Mouse (Mus musculus) small intestine, adult 2 months (tissue): ENCODE measurements around the gene Fam192a.

Source experiments
- CTCF ChIP-seq: fragments of 200-500 bp; IDR thresholded peaks from 2 replicates; pipeline ENCODE4 v1.5.1; 2012; ENCODE audit warnings: low read depth, mild to moderate bottlenecking, control low read depth, inconsistent platforms, low read length, moderate library complexity, mixed read lengths; ENCODE audit not compliant: insufficient replicate concordance, insufficient read length; ENCODE audit errors: extremely low read depth
- POLR2A ChIP-seq: fragments of 200-500 bp; IDR thresholded peaks from 2 replicates; pipeline ENCODE4 v1.6.1; 2012; ENCODE audit warnings: low read depth, mild to moderate bottlenecking, control low read depth, inconsistent platforms, low read length, moderate library complexity

DNA sequence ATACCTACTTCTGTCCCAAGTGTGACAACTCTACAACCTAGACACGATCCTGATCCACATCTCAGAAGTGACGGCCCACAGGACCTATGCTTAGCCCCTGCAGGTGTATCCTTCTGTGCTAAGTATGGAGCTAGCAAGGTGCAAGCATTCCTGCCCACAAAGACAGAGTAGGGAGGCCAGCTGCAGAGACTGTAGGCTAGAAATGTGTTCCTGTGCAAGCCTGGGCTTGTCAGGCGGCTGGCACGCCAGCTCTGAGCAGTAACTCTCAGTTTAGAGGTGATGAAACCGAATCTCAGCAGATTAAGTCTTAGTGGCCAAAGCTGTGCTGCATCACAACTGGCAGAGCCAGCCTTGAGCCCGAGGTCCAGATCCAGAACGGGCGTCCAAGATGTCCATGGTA lies 33.7 kb downstream of the Fam192a start:
- TF ChIP-seq CTCF = no peak
- no peak for TF ChIP-seq POLR2A
